Mouse (Mus musculus): ENCODE data around the gene Espnl. TPM values are rescaled to one million over a fixed set of nuclear protein-coding genes. Genes with fewer than 3 reads are reported as not detected.

Espnl gene
- total RNA-seq, 2 experiments from 2014 or later = 0.26 TPM; not detected in 1

DNA sequence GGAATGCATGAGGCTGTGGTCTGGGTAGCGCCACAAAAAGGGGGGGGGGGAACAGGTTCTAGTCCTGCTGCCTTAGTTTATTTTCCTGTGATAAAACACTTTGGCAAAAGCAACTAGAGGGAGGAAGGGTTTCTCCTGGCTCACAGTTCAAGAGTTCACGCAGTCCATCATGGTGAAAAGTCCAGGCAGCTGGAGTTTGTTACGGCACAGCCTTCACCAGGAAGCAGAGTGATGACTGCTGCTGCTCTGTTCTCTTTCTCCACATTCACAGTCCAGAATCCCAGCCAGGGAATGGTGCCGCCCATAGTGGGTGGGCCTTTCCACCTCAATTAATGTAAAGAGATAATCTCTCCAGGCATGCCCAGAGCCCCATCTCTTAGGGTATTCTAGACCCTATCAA, 9.6 kb upstream of the Espnl start:
- no peak for ATAC-seq (replicated peaks; ENCODE audit: low FRiP score, low TSS enrichment, poor library complexity, severe bottlenecking)

GRCm38 (mm10) chr1:91313251-91313650, 8.6 kb upstream of the Espnl start:
- ATAC-seq (replicated peaks; ENCODE audit: low FRiP score, low TSS enrichment, poor library complexity, severe bottlenecking) = no peak

GRCm38 (mm10) chr1:91317656-91318055, 4.2 kb upstream of the Espnl start:
- ATAC-seq (replicated peaks; ENCODE audit: low FRiP score, low TSS enrichment, poor library complexity, severe bottlenecking) = no peak

- ATAC-seq (replicated peaks; ENCODE audit: low FRiP score, low TSS enrichment, poor library complexity, severe bottlenecking) = no peak
Observed at GRCm38 (mm10) chr1:91324646-91325045, 2.8 kb downstream of the Espnl start.

DNA sequence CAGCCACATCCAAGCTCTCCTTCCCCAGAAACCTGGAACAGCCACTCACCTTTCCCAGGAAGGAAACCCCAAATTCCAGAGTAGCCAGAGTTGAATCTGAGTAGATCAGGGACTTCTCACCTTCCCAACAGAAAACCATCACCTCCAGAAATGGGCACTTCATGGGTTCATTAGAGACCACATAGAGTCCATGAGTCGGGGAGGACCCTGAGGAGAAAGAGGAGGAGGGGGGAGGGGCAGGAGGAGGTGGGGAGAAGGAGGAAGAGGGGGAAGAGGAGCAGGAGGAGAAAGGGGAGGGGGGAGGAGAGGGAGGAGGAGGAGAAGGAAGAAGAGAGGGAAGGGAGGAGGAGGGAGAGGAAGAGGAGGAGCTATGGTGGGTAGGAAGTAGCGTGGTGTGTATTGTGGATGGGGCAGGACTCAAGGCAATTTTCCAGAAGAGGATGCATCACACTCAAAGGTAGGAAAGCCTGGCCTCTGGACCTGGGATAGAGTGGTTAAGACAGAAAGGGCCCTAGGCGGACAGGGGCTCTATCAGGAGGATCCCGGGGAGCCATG, 3.7 kb downstream of the Espnl start:
- no peak for ATAC-seq (replicated peaks; ENCODE audit: low FRiP score, low TSS enrichment, poor library complexity, severe bottlenecking)

DNA sequence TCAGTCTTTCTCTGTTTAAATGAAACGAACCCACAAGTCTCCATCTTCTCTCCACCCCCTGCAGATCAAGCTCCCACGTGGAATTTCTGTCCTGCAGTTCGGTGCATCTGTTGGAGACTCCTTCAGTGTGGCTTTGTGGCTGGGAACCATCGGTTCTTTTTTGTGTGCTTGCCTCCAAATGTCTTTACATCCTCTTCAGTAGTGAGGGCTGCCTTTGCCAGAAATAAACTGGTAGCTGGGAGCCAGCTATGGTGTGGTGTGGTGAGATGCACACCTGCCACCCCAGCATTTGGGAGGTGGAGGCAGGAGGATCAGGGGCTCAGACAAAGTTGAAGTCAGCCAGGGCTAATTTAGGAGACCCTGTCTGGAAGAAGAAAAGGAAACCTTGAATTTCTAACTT, 10.2 kb downstream of the Espnl start:
- no peak for ATAC-seq (replicated peaks; ENCODE audit: low FRiP score, low TSS enrichment, poor library complexity, severe bottlenecking)

DNA sequence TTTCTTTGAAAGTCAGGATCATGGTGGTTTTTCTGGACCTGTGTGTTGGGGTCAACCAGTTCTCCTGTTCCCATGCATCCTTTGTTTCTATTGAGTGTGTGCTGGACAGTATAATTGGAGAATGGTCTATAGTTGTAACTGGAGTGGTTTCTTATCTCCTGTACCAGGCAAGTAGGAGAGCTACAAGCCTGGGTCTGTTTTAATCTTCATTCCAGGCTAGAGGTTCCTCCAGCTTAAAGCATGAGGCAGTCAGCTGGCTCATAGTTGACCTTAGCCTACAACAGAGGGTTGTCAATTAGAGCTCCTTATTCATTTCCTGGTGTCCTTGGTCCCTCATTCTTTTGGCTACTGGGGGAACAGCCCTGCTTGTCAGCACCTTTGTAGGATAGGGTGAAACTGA, 11.7 kb downstream of the Espnl start:
- ATAC-seq (replicated peaks; ENCODE audit: low FRiP score, low TSS enrichment, poor library complexity, severe bottlenecking) = peak; percentile 66

GRCm38 (mm10) chr1:91337355-91337754, 15.5 kb downstream of the Espnl start:
- no peak for ATAC-seq (replicated peaks; ENCODE audit: low FRiP score, low TSS enrichment, poor library complexity, severe bottlenecking)

DNA sequence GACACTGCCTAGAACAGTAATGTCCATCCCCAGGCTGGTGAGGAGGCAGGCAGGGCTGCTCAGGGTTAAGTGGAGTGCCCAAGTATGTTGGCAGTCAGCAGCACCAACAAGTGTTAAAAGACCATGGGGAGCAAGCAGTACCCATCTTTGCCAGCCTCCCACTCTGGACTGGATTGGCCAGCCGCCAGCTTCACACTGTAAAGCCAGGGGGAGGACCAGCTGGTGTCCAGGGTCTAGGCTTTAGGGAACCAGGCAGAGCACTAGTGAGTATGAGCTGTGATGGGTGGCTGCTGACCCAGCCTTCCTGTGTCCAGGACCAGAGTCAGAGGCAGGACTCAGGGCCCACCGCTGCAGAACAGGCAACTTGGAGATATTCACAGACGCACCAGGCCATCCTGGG, 22.1 kb downstream of the Espnl start:
- ATAC-seq (replicated peaks; ENCODE audit: low FRiP score, low TSS enrichment, poor library complexity, severe bottlenecking) = no peak

DNA sequence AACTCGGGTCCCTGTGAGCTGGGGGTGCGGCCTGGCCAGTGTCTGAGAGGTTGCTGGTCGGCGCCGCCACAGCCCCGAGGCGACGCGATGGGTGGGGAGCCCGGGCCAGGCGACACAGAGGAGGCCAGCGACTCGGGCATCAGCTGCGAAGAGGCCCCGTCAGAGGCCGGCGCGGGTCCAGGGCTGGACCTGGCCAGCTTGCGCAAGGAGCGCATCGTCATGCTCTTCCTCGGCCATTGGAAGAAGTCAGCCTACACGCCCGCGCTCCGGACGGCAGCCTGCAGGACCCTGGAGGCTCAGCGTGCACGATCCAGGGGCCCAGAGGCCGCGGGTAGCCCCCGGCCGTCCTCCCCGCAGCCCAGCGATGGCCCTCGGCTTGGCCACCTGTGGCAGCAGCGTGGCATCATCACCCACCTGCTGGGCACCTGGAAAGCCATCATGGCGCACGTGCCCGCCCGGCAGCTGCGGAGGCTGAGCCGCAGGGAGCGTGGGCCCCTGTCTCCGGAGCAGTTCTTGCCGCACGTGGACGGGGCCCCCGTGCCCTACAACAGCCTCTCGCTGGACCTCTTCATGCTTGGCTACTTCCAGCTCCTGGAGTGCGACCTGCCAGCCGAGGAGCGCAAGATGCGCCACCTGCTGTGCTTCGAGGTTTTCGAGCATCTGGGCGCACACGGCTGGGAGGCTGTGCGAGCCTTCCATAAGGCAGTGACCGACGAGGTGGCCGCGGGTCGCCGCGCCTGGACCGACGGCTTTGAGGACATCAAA, 23.2 kb downstream of the Espnl start:
- ATAC-seq (replicated peaks; ENCODE audit: low FRiP score, low TSS enrichment, poor library complexity, severe bottlenecking) = no peak

- ATAC-seq (replicated peaks; ENCODE audit: low FRiP score, low TSS enrichment, poor library complexity, severe bottlenecking) = peak; percentile 82
Observed at GRCm38 (mm10) chr1:91346892-91347291, 25.0 kb downstream of the Espnl start.

DNA sequence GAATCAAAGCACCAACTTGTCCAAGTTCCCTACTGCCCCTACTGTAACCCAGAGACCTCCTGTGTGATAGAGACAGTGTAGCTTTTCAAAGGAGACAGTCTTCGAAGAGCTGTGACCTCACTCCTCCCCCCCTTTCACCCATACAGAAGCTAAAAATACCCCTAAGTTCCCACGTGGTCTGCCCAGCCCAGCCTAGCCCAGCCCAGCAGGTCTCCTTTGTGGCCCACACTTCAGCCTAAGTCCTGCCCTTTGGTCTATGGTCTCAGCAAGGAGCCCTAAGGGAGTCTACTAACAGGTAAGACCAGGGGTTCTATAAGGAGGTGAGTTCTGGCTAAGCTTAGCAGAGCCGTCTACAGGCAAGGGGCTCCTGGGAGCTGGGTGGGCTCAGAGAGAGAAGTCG, 29.0 kb downstream of the Espnl start, which contains the start of gene Klhl30:
TSS of gene Klhl30 (plus strand) at position 176 of the 400 bp plus-strand sequence.
- ATAC-seq (replicated peaks; ENCODE audit: low FRiP score, low TSS enrichment, poor library complexity, severe bottlenecking) = no peak

- no peak for ATAC-seq (replicated peaks; ENCODE audit: low FRiP score, low TSS enrichment, poor library complexity, severe bottlenecking)
Observed at GRCm38 (mm10) chr1:91351249-91351648, 29.4 kb downstream of the Espnl start.

- ATAC-seq (replicated peaks; ENCODE audit: low FRiP score, low TSS enrichment, poor library complexity, severe bottlenecking) = no peak
Observed at GRCm38 (mm10) chr1:91352277-91352676, 30.4 kb downstream of the Espnl start.

DNA sequence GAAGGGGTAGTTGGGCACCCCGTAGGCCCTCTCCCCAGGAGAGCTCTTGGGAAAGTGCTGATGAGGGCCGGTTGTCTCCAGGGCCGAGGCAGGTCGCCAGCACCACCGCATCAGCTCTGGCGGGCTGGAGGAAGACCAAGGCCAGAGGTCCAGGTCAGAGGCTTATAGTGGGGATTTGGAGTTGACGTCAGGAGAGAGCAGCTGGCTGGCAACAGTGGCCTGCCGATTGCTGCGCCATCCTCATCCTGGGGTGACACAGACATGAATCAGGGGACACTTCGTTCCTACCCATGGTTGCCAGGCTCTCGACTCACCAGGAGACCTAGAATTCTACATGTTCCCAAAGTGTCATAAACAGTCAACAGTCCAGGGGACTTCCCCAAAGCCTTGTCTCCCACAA, 34.2 kb downstream of the Espnl start:
- ATAC-seq (replicated peaks; ENCODE audit: low FRiP score, low TSS enrichment, poor library complexity, severe bottlenecking) = no peak

DNA sequence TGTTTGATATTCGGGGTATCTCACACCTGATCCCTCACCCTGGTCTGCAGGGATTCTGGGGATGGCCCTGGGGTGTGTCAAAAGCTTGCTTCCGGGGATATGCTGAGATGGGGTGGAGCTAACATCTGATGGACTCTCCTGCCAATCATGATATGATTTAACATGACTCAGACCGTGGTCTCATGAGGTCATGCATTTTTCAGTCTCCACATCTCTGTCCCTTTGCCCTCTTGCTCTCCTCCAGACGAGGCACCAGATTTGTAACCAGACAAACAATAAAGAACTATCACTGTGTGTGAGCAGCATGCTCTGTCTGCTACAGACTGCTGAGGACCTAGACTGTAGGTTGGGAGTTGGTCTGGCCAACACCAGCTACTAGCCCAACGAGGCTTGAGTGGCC, 40.2 kb downstream of the Espnl start:
- no peak for ATAC-seq (replicated peaks; ENCODE audit: low FRiP score, low TSS enrichment, poor library complexity, severe bottlenecking)

GRCm38 (mm10) chr1:91364822-91365644, 43.2 kb downstream of the Espnl start:
- ATAC-seq (replicated peaks; ENCODE audit: low FRiP score, low TSS enrichment, poor library complexity, severe bottlenecking) = no peak

- no peak for ATAC-seq (replicated peaks; ENCODE audit: low FRiP score, low TSS enrichment, poor library complexity, severe bottlenecking)
Observed at GRCm38 (mm10) chr1:91365816-91366214, 43.9 kb downstream of the Espnl start.

- ATAC-seq (replicated peaks; ENCODE audit: low FRiP score, low TSS enrichment, poor library complexity, severe bottlenecking) = peak; percentile 71
Observed at GRCm38 (mm10) chr1:91366215-91367108, 44.6 kb downstream of the Espnl start, which contains the start of gene Erfe. TSS of gene Erfe (plus strand) at chr1:91366430.

Data from megakaryocyte-erythroid progenitor cell, adult 5-6 weeks (primary cell).